Mouse (Mus musculus): ENCODE measurements around the gene Selplg.
A peak's percentile ranks its signal among the peaks of the same experiment; 100 is the strongest.

The Selplg gene

DNA sequence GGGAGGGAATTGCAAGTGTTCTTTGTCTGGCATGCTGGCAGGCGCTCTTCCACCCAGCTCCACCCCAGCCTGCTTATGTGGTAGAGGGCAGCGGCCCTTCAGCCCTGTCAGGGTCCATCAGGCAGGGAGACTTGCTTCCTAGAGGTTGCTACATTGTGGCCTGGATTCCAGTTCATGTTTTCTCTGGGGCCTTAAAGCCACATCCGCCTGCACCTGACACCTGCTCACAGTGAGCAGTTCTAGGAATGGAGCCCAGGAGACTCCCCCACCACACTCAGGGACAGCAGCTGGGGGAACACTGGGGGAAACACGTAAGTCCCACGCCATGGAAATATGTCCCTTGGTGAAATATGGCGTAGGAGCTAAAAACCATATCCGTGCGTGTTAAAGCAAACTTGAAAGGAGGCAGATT lies at the start of gene Selplg:
TSS of gene Selplg (minus strand) at position 155 of the 412 bp plus-strand sequence.
- no peak for DNase-seq (ENCODE audit: low spot score)

DNA sequence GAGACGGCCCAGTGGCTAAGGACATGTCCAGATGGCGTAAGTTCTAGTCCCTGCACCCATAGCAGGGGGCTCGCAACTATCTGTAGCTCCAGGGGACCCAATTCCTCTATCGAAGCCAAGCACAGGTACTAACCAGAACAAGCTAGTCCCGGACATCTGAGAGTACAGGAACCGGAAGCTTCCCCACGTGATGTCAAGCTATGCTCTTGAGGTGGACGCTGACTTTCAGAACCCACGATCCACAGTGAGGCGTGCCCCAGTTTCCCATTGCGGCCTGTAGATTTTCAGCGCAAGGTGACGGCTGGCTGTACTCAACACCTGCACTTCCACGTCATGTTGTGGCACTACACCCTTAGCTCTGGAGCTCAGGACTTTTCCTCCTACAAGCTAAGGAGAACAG lies 48.7 kb upstream of the Selplg start:
- no peak for DNase-seq (ENCODE audit: low spot score)

DNA sequence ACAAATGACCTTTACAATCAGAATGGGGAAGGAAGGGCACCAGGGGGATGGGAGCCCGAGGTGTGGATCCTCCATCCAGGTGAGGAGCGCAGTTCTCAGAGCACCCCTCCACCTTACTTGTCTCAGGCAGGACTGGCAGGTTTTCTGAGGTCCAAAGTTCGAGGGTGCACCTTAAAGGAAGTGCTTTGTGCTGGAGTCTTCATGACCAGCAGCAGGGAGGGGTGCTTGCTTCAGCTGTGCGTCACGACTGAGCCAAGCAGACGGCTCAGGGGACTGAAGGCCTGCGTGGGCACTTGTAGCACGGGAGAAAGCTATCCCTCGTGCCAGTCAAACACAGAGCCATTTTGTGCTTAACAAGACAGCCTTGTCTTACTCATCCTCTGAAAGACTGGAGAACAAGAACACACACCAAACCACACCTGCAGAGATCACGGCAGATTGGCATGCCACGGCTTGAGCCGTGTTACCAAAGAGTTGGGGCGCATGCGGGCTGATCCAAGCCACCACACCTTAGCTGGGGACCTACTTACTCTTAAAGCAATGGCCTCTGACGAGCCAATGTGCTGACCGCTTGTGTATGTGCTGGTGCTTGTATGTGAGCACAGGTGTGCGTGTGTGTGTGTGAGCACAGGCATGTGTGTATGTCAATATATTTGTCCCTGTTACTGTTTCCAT lies 46.6 kb upstream of the Selplg start:
- DNase-seq (ENCODE audit: low spot score), result peak; percentile 57

GRCm38 (mm10) chr5:113877565-113877964 lies 45.1 kb upstream of the Selplg start:
- DNase-seq (ENCODE audit: low spot score), result no peak

- no peak for DNase-seq (ENCODE audit: low spot score)
Measured at GRCm38 (mm10) chr5:113876176-113876575, 43.7 kb upstream of the Selplg start.

- DNase-seq (ENCODE audit: low spot score), result no peak
Measured at GRCm38 (mm10) chr5:113875625-113876024, 43.2 kb upstream of the Selplg start.

DNA sequence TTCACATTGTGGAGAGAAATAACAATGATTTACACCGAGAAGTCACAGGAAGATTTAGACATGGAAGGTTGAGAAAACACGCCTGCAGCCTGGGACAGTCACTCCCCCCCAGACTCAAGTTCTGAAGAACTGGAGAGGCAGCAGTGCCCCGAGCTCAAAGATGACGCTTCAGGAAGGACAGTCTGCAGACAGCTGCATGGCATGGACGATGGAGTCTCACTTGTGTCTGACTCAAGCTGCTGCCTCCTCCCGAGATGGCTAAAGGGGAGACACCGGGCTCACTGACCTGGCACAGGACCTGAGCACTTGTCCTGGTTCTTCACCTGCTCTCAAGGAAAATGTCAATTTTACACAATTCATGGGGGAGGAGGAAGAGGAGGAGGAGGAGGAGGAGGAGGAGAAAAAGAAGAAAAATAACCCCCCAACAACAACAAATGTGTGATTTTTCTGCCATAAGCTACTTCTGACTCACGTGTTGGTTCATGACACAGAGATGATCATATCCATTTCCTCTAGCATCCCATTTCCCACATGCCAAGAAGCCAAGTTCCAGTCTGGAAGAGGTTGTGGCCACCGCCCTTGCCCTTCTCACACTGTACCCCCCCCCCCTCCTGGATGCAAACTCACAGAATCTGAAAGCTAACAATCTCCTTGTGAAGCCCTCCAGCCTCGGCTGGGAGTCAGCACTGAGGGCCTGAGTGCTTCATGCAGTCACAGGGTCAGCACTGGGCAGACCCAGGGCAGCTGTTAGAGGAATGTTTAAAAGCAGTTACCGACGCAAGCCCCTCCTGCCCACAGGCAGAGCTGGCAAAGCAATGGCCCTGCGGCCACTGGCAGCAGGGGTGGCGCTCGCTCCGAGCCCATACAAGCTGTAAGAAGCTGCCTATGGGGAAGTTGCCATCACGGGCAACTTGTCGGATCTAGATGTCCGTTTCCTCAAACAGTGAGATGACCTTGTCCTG lies 41.9 kb upstream of the Selplg start:
- DNase-seq (ENCODE audit: low spot score), result no peak

- peak; percentile 67 for DNase-seq (ENCODE audit: low spot score)
Measured at GRCm38 (mm10) chr5:113872936-113873912, 40.8 kb upstream of the Selplg start.

DNA sequence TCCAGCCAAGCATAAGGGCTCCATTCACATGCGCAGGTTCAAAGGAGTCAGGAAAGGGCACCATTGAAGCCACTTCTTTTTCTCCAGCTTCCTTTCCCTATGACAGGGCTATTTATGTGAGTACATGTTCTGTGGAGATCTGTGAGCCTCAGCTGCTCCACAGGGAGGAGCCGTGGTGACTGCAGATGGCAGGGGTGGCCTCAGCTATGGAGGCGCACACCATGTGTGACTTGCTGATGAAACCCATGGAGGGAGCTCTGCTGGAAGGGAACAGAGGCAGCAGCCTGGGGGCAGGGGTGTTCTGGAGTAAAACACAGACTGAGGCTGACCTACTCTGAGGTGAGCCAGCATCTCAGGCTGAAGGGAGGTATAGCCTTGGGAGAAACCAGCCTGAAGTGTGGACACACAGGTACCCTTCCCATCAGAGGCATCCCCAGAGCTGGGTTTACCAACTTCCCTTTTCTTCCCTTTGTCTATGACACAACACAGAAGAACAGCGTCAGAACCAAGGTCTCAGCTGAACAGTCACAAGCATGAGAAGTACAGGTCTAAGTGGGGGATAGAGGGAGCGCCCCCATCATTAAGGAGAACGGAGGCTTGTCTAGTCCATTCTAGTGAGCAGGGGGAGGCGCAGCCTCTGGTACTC lies 39.6 kb upstream of the Selplg start:
- no peak for DNase-seq (ENCODE audit: low spot score)

- DNase-seq (ENCODE audit: low spot score), result no peak
Measured at GRCm38 (mm10) chr5:113870393-113871040, 38.1 kb upstream of the Selplg start.

GRCm38 (mm10) chr5:113869132-113869531 lies 36.7 kb upstream of the Selplg start:
- no peak for DNase-seq (ENCODE audit: low spot score)

- DNase-seq (ENCODE audit: low spot score), result no peak
Measured at GRCm38 (mm10) chr5:113864992-113865391, 32.5 kb upstream of the Selplg start.

DNA sequence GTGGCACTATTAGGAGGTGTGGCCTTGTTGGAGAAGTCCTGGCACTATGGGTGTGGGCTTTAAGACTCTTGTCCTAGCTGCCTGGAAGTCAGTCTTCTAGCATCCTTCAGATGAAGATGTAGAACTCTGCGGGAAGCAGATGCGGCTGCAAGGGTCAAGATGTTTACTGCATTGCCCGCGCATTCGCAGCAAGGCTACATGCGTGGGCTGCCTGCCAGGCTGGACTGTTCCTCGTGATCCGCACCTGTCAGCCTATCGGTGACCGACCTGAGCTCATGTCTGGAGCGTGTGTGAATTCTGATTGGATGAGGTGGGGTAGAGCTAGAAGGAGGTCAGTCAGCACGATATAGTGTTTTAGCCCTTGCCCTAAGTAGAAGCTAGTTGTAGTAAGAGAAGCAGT lies 31.6 kb upstream of the Selplg start:
- DNase-seq (ENCODE audit: low spot score), result no peak

DNA sequence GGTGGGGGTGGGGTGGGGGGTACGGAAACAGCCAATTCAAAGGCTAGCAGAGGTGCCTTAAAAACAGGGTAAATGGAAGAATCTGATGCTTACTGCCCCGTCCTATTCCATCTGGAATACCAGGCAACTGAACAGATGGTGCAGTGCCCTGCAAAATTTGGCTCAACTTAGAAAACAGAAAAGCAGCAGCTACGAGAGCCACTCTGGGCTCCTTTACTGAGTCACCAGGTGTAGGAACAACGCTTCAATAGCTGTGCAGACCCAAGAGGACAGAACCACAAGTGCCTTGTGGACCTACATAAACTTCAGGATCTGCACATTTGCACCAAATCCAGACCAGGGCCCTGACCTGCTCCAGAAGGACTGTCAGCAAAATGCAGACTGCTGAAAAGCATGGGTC lies 30.0 kb upstream of the Selplg start:
- no peak for DNase-seq (ENCODE audit: low spot score)

DNA sequence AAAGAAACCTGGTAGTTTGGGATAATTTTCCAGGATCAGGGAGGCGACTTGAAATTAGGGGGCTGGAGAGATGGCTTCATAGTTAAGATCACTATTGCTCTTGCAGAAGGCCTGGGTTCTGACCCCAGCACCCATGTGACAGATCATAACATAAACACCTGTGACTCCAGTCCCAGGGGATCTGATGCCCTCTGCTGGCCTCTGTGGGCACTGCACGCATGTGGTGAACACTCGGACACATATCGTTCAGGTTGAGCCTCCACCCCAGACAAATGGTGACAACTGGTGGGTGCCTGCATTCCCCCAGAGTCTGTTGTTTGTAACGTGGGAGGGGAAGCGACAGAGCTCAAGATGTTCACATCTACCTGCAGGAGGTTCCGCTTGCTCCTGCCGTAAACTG lies 28.9 kb upstream of the Selplg start:
- DNase-seq (ENCODE audit: low spot score), result no peak

DNA sequence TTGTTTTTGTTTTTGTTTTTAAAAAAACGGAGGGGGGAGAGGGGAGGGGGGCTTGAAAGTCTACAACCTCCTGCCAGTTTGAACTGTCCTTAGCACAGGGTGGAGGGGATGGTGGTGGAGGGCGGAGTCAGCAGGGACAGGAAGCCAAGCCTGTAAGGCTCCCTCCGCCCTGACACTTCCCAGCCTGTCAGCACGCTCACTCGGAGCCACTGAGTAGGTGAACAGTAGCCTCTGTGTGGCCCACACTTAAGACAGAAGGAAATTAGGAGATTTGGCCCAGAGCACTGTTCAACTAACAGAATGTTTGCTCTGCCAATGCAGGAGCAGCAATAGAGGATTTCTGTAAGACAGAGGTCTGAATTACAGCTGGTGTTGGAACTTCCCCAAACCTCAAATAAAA lies 26.5 kb upstream of the Selplg start:
- no peak for DNase-seq (ENCODE audit: low spot score)

DNA sequence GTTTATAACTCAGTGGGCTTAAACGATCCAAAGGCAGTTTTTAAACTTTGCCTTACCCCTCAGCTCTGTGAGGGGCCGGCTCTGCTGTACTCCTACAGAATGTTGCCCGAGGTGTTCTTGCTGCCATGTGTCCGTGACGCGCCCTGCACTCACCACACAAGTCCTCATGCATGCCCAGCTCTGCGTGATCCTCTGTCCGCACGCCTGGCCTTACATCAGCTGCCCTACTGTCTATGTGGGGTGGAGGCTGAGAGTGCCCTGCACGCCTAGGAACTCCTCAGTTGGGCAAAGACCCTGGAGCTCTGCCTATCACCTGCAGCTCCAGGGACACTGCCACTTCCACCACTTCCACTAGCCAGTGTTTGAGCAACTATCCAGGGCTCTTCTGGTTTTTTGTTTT lies 26.1 kb upstream of the Selplg start:
- no peak for DNase-seq (ENCODE audit: low spot score)

DNA sequence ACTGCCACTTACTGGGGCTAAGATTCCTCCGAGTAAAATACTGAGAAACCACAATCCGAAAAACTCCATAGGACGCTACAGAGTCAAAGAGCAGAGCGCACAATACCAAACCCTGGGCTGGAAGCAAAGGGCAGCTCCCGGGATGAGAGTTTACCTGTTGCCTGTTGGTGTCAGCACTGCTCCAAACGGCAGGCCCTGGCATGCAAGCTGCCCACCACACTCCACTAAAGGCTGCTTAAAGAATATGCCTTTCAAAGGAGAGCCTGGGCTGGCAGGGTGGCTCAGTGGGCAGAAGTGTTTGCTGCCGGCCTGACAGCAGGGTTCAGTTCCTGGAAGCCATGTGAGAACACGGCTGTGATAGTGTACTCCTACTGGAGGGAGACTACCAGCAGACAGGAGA lies 25.2 kb upstream of the Selplg start:
- DNase-seq (ENCODE audit: low spot score), result no peak

DNA sequence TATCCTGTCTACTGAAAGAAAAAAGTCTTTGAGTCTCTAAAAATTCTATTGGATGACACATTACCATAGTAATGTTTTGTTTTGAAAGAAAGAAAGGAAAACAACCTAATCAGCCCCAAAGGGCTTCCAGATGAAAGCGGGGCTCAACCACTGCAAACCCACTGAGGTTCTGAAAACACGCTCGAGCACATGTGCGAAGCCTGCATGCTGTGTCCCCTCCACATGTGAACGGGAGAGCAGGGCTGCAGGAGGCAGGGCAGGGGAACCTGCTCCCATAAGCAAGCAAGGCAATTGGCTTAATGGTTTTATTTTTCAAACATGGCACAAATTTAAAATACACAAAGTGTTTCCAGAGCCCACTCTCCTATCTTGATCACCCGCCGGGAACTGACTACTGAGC lies 24.2 kb upstream of the Selplg start:
- no peak for DNase-seq (ENCODE audit: low spot score)

GRCm38 (mm10) chr5:113855696-113856095 lies 23.3 kb upstream of the Selplg start:
- no peak for DNase-seq (ENCODE audit: low spot score)

- no peak for DNase-seq (ENCODE audit: low spot score)
Measured at GRCm38 (mm10) chr5:113855117-113855516, 22.7 kb upstream of the Selplg start.

Data from urinary bladder, postnatal 14 days (tissue).